Mouse (Mus musculus) hindbrain, embryonic 15.5 days (tissue): ENCODE measurements around the gene Cd1d1. TPM values are rescaled to one million over a fixed set of nuclear protein-coding genes. Genes with fewer than 3 reads are reported as not detected.
"Not testable (repeated sequence)": the region's sequence is repeated elsewhere in the genome, so short reads cannot be mapped to it uniquely, and the experiment has no call there.

ENCODE experiments used
- ATAC-seq: fragments of 200-750 bp; cut with Nextera tagmentation; 2 replicates; pipeline ENCODE4 v1.8.0; 2017; ENCODE audit warnings: low read depth, moderate number of reproducible peaks, moderate TSS enrichment; ENCODE audit not compliant: low FRiP score
- H3K27ac ChIP-seq: fragments of 300-500 bp; sonication (generic); replicated peaks from 2 replicates; pipeline ENCODE4 v1.5.1; 2015; ENCODE audit warnings: mild to moderate bottlenecking, inconsistent platforms
- H3K27me3 ChIP-seq: fragments of 300-500 bp; sonication (generic); 2 replicates; pipeline ENCODE4 v1.6.1; 2015; ENCODE audit warnings: control low read depth, inconsistent platforms
- H3K36me3 ChIP-seq: fragments of 300-500 bp; sonication (generic); 2 replicates; pipeline ENCODE4 v1.6.1; 2015; ENCODE audit warnings: control low read depth, inconsistent platforms
- H3K4me1 ChIP-seq: fragments of 300-500 bp; sonication (generic); replicated peaks from 2 replicates; pipeline ENCODE4 v1.6.1; 2015; ENCODE audit warnings: control low read depth, inconsistent platforms
- H3K4me2 ChIP-seq: fragments of 300-500 bp; sonication (generic); 2 replicates; pipeline ENCODE4 v1.6.1; 2015; ENCODE audit warnings: moderate library complexity, mild to moderate bottlenecking, inconsistent platforms
- H3K4me3 ChIP-seq: fragments of 300-500 bp; sonication (generic); 2 replicates; pipeline ENCODE4 v1.5.1; 2015; ENCODE audit warnings: mild to moderate bottlenecking, inconsistent platforms
- H3K9ac ChIP-seq: fragments of 300-500 bp; sonication (generic); 2 replicates; pipeline ENCODE4 v1.6.1; 2015; ENCODE audit warnings: inconsistent platforms
- H3K9me3 ChIP-seq: fragments of 300-500 bp; sonication (generic); 2 replicates; pipeline ENCODE4 v1.6.1; 2016; ENCODE audit warnings: control low read depth, inconsistent platforms
- WGBS: fragments of 180-500 bp; shearing (Covaris S2); methylation state at CpG from one replicate; pipeline ENCODE4 v1.1.7; 2015; 5-methylcytosine and 5-hydroxymethylcytosine counted together
- polyA plus RNA-seq: library from polyadenylated mRNA; unstranded; fragments of >200 nt; fragmentation: Nextera tagmentation; extraction: Ambion mirVana; gene quantifications from 2 replicates; pipeline ENCODE4 v1.2.1, GENCODE M21; 2015

Cd1d1 gene
- 47.3 and 52.2 TPM in 2 replicates for polyA plus RNA-seq

- 20% methylated on average over 8 of the region's 8 CpGs for WGBS
- Histone ChIP-seq H3K9me3 (no peaks in the 10 kb centered on the region), H3K27ac (peak within 1 kb of the TSS; percentile 88), H3K9ac (peak within 1 kb of the TSS; percentile 58), H3K4me2 (peak within 1 kb of the TSS; percentile 71), H3K36me3 (no peaks in the 10 kb centered on the region), H3K27me3 (no peaks in the 10 kb centered on the region), H3K4me3 (peak within 1 kb of the TSS; percentile 50), H3K4me1 (peaks cover 10% of the 10 kb centered on the region)
- no peak for ATAC-seq
Observed at GRCm38 (mm10) chr3:86999415-86999740, at the start of gene Cd1d1. Gene Cd1d1 (minus strand): TSS chr3:86999441.

DNA sequence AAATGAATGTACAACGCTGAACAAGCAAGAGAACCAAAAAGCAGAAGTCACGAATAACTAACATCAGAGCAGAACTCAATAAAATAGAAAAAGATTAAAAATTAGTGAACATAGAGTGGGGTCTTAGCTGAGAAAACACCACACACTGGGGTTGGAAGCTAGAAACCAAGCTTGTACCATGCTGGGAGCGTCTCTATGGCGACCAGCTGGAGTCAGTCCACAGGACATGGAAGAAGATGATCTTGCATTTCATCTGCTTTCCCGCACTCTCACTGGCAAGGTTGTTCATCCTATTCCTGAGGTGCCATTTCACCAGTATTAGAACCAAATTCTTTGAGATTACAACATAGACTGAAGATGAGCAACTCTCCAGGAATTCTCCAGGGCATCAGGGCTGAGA lies 48.6 kb upstream of the Cd1d1 start:
- no peak overlapping the region for H3K4me2 ChIP-seq
- H3K36me3 ChIP-seq: no peaks in the 10 kb centered on the region
- no peak overlapping the region for H3K4me3 ChIP-seq
- no peak overlapping the region for H3K9ac ChIP-seq
- no peaks in the 10 kb centered on the region for H3K27me3 ChIP-seq
- H3K27ac ChIP-seq: no peak overlapping the region
- no peak for ATAC-seq
- H3K9me3 ChIP-seq: no peaks in the 10 kb centered on the region
- H3K4me1 ChIP-seq: no peaks in the 10 kb centered on the region
- WGBS: 81% methylated on average over 5 of the region's 5 CpGs

DNA sequence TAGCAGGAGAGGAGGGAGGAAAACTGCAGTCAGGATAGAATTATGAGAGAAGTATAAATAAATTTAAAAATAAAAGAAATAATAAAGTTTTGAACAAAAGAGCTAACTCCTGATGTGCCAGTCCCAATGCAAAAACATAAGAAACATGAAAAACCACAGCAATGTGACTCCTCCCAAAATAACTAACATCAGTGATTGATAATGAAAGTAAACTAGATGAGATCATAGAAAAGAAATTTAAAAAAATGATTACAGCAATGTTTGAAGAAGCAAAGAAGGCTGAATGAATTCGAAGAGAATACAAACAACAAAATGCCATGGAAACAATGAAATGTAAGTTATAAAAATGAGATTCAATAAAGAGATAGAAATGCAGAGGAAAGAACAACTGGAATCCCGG lies 42.5 kb upstream of the Cd1d1 start:
- H3K36me3 ChIP-seq: no peaks in the 10 kb centered on the region

DNA sequence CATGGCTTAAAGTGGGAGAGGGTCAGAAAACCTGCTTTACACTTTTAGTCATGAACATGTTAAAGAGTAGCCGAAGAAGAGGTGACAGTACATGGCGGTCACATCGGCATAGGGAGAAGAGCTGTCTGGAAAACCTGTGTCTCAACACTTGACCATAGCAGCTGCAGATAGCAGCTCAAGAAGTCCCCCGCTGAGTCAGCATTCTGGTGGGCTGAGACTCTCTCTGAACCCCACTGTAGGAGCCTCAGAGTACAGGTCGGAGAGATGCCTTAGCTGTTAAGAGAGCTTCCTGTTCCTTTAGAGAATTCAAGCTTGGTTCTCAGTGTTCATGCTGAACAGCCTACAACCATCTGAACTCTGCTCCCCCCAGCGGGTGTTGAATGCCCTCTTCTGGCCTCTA lies 39.3 kb upstream of the Cd1d1 start:
- Histone ChIP-seq H3K27ac (no peak overlapping the region), H3K9ac (no peak overlapping the region), H3K4me3 (no peak overlapping the region), H3K9me3 (no peaks in the 10 kb centered on the region), H3K36me3 (no peaks in the 10 kb centered on the region), H3K4me1 (no peaks in the 10 kb centered on the region), H3K27me3 (no peaks in the 10 kb centered on the region), H3K4me2 (no peak overlapping the region)
- WGBS: 91% methylated on average over 6 of the region's 6 CpGs
- no peak for ATAC-seq

More for the DNA sequence above, 42.5 kb upstream of the Cd1d1 start:
- Histone ChIP-seq H3K4me3 (no peak overlapping the region), H3K27ac (no peak overlapping the region), H3K4me2 (no peak overlapping the region), H3K9ac (no peak overlapping the region), H3K9me3 (no peaks in the 10 kb centered on the region), H3K4me1 (no peaks in the 10 kb centered on the region), H3K27me3 (no peaks in the 10 kb centered on the region)
- WGBS: 79% methylated on average over 2 of the region's 2 CpGs
- ATAC-seq: no peak

DNA sequence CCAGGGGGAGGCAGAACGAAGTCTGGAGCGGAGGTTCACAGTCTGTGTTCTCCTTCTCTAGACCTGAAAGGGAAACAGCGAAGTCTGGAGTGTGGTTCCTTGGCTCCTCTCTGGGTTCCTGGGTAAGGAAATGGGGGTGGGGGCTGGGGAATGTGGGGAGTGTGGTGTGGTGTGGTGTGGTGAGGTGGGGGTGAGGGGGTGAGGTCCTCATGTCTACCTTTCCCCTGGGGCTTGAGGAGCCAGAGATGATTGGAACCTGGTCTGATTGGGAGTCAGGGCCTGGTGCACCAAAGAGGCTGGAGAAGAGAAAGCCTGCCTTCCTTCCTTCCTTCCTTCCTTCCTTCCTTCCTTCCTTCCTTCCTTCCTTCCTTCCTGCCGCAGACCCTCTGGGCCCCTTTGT lies 34.8 kb upstream of the Cd1d1 start:
- Histone ChIP-seq H3K27me3 (no peaks in the 10 kb centered on the region), H3K36me3 (no peaks in the 10 kb centered on the region), H3K4me3 (no peak overlapping the region), H3K27ac (no peak overlapping the region), H3K4me2 (no peak overlapping the region), H3K9ac (no peak overlapping the region), H3K4me1 (no peaks in the 10 kb centered on the region), H3K9me3 (no peaks in the 10 kb centered on the region)
- WGBS: 95% methylated on average over 4 of the region's 4 CpGs
- ATAC-seq: no peak

DNA sequence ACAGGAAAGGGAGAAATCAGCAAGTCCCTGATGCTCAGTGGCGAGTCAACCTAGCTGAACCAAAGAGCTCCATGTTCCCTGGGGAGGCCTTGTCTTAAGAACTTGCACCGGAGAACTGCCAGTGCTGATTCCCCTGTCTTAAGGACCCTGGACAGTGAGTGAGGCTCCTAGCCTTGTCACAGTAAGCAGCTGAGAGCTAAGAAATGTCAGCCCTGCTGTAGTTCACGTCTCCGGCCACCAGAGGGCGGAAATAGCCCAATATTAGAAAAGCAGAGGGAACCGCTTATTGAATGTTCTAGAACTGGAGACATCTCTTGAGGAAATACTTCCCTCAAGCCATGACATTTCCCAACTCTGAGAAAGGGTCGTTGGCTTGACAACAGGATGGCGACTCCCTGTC lies 34.1 kb upstream of the Cd1d1 start:
- Histone ChIP-seq H3K9me3 (no peaks in the 10 kb centered on the region), H3K27me3 (no peaks in the 10 kb centered on the region), H3K4me2 (no peak overlapping the region), H3K4me3 (no peak overlapping the region), H3K9ac (no peak overlapping the region), H3K4me1 (no peaks in the 10 kb centered on the region), H3K27ac (no peak overlapping the region), H3K36me3 (no peaks in the 10 kb centered on the region)
- peak; percentile 19; the same call in 1 of the 2 replicates for ATAC-seq
- 21% methylated on average over 8 of the region's 8 CpGs for WGBS

- Histone ChIP-seq H3K4me3 (no peak overlapping the region), H3K36me3 (no peaks in the 10 kb centered on the region), H3K4me1 (no peaks in the 10 kb centered on the region), H3K9me3 (no peaks in the 10 kb centered on the region), H3K9ac (no peak overlapping the region), H3K4me2 (no peak overlapping the region), H3K27me3 (no peaks in the 10 kb centered on the region), H3K27ac (no peak overlapping the region)
- ATAC-seq: no peak
- 21% methylated on average over 6 of the region's 6 CpGs for WGBS
Observed at GRCm38 (mm10) chr3:87030855-87031254, 31.6 kb upstream of the Cd1d1 start.

DNA sequence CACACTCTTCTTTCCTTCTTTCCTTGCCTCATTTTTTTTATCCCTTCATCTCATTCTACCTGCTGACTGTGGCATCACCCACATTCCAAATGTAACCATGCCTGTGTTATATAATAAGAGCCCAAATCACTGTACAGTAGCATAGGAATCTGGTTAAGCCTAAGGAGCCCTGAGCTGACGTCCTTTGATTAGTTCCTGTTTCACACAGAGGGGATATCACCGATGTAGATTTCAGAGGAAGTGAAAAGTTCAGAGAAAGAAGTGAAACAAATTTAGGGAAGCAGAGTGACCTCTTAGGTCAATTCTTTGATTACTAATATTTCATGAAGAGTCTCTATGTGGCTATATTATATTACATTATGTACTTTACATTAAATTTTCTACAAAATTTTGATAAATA lies 18.5 kb upstream of the Cd1d1 start:
- Histone ChIP-seq H3K4me3 (no peak overlapping the region), H3K27me3 (no peaks in the 10 kb centered on the region), H3K4me1 (no peaks in the 10 kb centered on the region), H3K9me3 (no peaks in the 10 kb centered on the region), H3K27ac (no peak overlapping the region), H3K9ac (no peak overlapping the region), H3K4me2 (no peak overlapping the region), H3K36me3 (no peaks in the 10 kb centered on the region)
- no peak for ATAC-seq
- 80% methylated on average over 2 of the region's 2 CpGs for WGBS

DNA sequence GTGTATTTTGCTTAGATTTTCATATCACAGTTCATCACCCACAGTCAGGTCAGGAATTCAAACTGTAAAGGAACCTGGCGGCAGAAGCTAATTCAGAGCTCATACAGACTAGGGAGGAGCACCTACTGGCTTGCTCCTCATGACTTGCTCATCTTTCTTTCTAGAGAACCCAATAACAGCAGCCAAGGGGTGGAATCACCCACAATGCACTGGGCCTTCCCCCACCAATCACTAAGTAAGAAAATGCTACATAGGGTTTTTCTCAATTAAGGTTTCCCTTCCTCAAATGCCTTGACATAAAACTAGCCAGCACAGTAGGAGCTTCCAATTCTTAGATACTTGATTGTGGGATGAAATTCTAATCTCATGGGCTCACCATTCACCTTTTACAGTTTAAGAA lies 17.8 kb upstream of the Cd1d1 start:
- Histone ChIP-seq H3K4me3 (no peak overlapping the region), H3K36me3 (no peaks in the 10 kb centered on the region), H3K27me3 (no peaks in the 10 kb centered on the region), H3K4me1 (no peaks in the 10 kb centered on the region), H3K27ac (no peak overlapping the region), H3K9ac (no peak overlapping the region), H3K9me3 (no peaks in the 10 kb centered on the region), H3K4me2 (no peak overlapping the region)
- 79% methylated on average over 1 of the region's 1 CpGs for WGBS
- no peak for ATAC-seq

DNA sequence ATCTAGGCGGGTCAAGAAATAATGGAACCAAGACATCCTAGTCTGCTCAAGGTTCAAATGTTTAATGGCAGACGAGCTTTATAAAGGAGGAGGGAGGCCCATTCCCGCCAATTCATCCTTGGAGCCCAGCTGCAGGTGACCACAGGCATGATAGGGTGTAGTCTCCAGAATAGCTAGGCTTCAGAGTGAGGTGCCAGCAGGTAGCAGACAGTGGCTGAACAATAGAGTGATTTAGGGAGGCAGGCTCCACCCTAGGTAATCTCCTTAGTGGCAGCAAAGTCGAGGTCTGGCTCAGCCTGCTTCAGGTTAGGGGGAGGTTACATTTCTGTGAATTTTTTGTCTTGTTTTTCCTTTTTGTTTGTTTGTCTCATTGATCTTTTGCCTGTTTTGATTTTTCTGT lies 16.7 kb upstream of the Cd1d1 start:
- ATAC-seq: no peak
- H3K36me3 ChIP-seq: no peaks in the 10 kb centered on the region
- H3K9me3 ChIP-seq: no peaks in the 10 kb centered on the region
- no peak overlapping the region for H3K4me2 ChIP-seq
- H3K4me1 ChIP-seq: no peaks in the 10 kb centered on the region
- no peaks in the 10 kb centered on the region for H3K27me3 ChIP-seq
- H3K4me3 ChIP-seq: no peak overlapping the region
- H3K27ac ChIP-seq: no peak overlapping the region
- WGBS: 62% methylated on average over 4 of the region's 4 CpGs
- H3K9ac ChIP-seq: no peak overlapping the region

- H3K9ac ChIP-seq, H3K4me2 ChIP-seq, H3K27ac ChIP-seq, H3K36me3 ChIP-seq, H3K4me3 ChIP-seq, H3K4me1 ChIP-seq, ATAC-seq, H3K9me3 ChIP-seq, H3K27me3 ChIP-seq: not testable (repeated sequence)
- 88% methylated on average over 3 of the region's 3 CpGs for WGBS
Observed at GRCm38 (mm10) chr3:87012406-87012805, 13.2 kb upstream of the Cd1d1 start.

DNA sequence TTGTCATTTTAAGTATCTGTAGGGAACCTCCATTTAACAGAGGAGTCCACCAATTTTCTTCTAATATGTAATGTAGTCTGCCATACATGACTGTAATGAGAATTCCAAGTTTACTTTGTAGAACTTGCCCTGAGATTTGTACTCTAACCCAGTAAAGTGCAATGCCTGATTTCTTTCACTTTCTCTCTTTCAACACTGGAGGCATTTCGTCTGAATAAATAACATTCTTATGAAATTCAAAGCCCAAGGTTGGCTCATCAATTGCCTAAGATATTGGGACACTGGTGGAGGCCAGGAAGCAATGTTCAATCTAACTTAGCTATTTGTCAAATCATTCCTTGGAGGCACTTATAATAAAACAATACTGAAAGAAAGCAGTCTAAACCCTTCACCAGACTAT lies 9.0 kb upstream of the Cd1d1 start:
- H3K27me3 ChIP-seq, H3K4me1 ChIP-seq, ATAC-seq, H3K27ac ChIP-seq, H3K36me3 ChIP-seq, H3K9ac ChIP-seq, H3K9me3 ChIP-seq, H3K4me3 ChIP-seq, H3K4me2 ChIP-seq: not testable (repeated sequence)
- WGBS: 82% methylated on average over 1 of the region's 1 CpGs

GRCm38 (mm10) chr3:87000676-87001075 lies 1.4 kb upstream of the Cd1d1 start:
- 27% methylated on average over 4 of the region's 4 CpGs for WGBS
- no peak overlapping the region for H3K27ac ChIP-seq
- H3K9me3 ChIP-seq: no peaks in the 10 kb centered on the region
- H3K27me3 ChIP-seq: no peaks in the 10 kb centered on the region
- peaks cover 10% of the 10 kb centered on the region for H3K4me1 ChIP-seq
- H3K36me3 ChIP-seq: no peaks in the 10 kb centered on the region
- ATAC-seq: no peak
- H3K4me2 ChIP-seq: no peak overlapping the region
- no peak overlapping the region for H3K4me3 ChIP-seq
- no peak overlapping the region for H3K9ac ChIP-seq
